Mouse (Mus musculus): ENCODE data around the gene Map2k3. TPM values are rescaled to one million over a fixed set of nuclear protein-coding genes. Genes with fewer than 3 reads are reported as not detected.

Gene Map2k3
- polyA plus RNA-seq, 1 experiment: 102 TPM

DNA sequence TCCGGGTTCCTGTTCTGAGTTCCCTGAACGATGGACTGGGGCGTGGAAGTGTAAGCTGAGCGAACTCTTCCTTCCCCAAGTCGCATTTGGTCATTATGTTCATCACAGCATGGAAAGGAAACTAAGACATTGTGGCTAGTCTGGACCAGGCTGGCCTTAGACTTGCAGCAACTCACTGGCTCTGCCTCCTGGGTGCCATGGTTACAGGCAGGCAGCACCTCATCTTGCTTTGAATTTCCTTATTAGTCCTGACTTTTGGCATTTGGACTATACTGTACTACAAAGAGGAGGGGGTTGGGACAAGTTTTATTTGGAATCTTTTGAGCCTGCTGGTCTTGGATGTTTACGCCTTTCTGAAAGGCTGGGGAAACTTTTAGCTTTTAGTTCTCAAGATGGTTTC, 35.1 kb downstream of the Map2k3 start:
- TF ChIP-seq TAL1 (IDR thresholded peaks at IDR 0.05; ENCODE audit: low read length) (no peak), GATA1 (IDR thresholded peaks at IDR 0.05; ENCODE audit: low read length) (no peak)
- no peak overlapping the region for H3K4me3 ChIP-seq (replicated peaks)
- no peaks in the 10 kb centered on the region for H3K4me1 ChIP-seq (ENCODE audit: control insufficient read depth)
- H3K27me3 ChIP-seq (ENCODE audit: control insufficient read depth): peaks cover 11% of the 10 kb centered on the region
- H3K9me3 ChIP-seq (ENCODE audit: control insufficient read depth, low read length): no peaks in the 10 kb centered on the region
- no peaks in the 10 kb centered on the region for H3K36me3 ChIP-seq (ENCODE audit: control insufficient read depth)

DNA sequence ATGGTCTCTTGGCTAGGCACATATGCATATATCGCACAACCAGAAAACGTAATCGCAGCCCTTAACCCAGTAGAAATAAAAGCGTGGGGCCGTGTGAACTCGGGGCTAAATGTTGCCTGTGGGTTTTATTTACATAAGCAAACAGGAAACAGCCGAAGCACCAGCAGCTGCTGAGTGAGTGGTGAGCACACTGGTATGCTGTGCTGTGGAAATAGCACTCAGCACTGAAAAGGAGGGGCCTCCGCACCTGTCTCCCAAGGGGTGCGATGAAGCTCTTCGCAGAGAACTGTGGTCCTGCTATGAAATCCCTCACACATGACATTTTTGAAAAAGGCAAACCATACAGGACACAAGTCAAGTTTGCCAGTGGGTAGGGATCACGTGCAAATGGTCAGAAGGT, 43.3 kb downstream of the Map2k3 start:
- H3K36me3 ChIP-seq (ENCODE audit: control insufficient read depth): no peaks in the 10 kb centered on the region
- H3K27me3 ChIP-seq (ENCODE audit: control insufficient read depth): no peaks in the 10 kb centered on the region
- H3K4me3 ChIP-seq (replicated peaks): no peak overlapping the region
- TF ChIP-seq TAL1 (IDR thresholded peaks at IDR 0.05; ENCODE audit: low read length): no peak
- TF ChIP-seq GATA1 (IDR thresholded peaks at IDR 0.05; ENCODE audit: low read length): no peak
- H3K9me3 ChIP-seq (ENCODE audit: control insufficient read depth, low read length): no peaks in the 10 kb centered on the region
- H3K4me1 ChIP-seq (ENCODE audit: control insufficient read depth): peaks cover 2% of the 10 kb centered on the region; the same call in 1 of the 2 replicates

DNA sequence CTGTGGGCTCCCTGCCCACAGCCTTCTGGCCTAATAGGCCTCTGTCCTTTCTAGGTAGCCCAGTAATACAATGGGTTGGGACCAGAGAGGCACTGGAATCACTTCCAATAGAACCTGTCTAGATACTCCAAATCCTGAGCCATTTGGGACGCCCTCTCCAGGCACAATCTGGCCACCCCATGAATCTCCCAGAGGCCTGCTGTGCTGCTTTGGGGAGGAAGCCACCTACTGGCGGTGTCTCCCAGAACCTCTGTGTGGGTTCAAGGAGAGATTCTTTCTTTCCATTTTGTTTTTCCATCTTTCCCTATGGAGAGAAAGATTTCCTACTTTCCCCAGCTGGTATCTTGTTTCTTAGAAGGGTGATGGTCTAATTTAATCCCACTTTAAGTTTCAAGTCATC, 44.4 kb downstream of the Map2k3 start:
- H3K27me3 ChIP-seq (ENCODE audit: control insufficient read depth): no peaks in the 10 kb centered on the region
- no peaks in the 10 kb centered on the region for H3K36me3 ChIP-seq (ENCODE audit: control insufficient read depth)
- peaks cover 2% of the 10 kb centered on the region; the same call in 1 of the 2 replicates for H3K4me1 ChIP-seq (ENCODE audit: control insufficient read depth)
- H3K4me3 ChIP-seq (replicated peaks): no peak overlapping the region
- H3K9me3 ChIP-seq (ENCODE audit: control insufficient read depth, low read length): no peaks in the 10 kb centered on the region
- no peak for TF ChIP-seq TAL1 (IDR thresholded peaks at IDR 0.05; ENCODE audit: low read length)
- no peak for TF ChIP-seq GATA1 (IDR thresholded peaks at IDR 0.05; ENCODE audit: low read length)

DNA sequence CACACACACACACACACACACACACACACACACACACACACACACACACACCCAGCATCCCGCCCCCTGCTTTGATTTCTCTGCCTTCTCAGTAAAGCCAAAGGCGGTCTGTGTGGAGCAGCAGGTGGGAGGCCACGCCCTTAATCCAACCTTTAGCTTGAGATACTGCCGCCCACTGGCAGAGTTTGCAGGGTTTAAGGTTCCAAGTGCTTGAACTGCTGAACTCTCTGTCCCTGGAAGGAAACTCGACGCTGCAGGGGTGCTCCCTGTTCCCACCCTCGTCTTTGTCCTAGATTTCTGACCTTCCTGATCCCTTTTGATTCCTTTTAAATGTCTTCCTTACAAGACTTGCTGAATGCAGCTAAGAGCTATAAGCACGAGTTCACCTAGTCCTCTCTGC, 44.9 kb downstream of the Map2k3 start:
- no peaks in the 10 kb centered on the region for H3K9me3 ChIP-seq (ENCODE audit: control insufficient read depth, low read length)
- H3K36me3 ChIP-seq (ENCODE audit: control insufficient read depth): no peaks in the 10 kb centered on the region
- TF ChIP-seq GATA1 (IDR thresholded peaks at IDR 0.05; ENCODE audit: low read length): no peak
- TF ChIP-seq TAL1 (IDR thresholded peaks at IDR 0.05; ENCODE audit: low read length): no peak
- no peaks in the 10 kb centered on the region for H3K27me3 ChIP-seq (ENCODE audit: control insufficient read depth)
- H3K4me3 ChIP-seq (replicated peaks): no peak overlapping the region
- peaks cover 2% of the 10 kb centered on the region; the same call in 1 of the 2 replicates for H3K4me1 ChIP-seq (ENCODE audit: control insufficient read depth)

DNA sequence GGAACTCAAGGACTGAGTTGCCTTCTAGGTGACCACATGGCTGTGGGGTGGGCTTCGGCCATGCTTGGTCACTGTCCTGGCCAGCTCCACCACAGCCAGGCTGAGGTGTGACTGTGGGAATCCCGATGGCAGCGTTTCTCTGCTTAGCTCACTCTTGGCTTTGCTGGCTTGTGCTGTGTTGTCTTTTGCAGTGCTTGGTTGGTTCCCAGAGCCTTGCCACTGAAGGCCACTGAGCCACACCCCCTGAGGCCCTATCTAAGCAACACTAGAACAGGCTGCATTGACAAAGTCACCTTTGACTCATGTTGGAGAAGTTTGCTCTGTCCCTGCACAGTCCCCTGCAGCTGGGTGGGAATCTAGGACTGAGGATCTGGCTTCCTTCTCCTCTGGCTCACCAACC, 45.3 kb downstream of the Map2k3 start:
- Histone ChIP-seq H3K36me3 (ENCODE audit: control insufficient read depth) (no peaks in the 10 kb centered on the region), H3K4me3 (replicated peaks) (no peak overlapping the region), H3K27me3 (ENCODE audit: control insufficient read depth) (no peaks in the 10 kb centered on the region), H3K9me3 (ENCODE audit: control insufficient read depth, low read length) (no peaks in the 10 kb centered on the region), H3K4me1 (ENCODE audit: control insufficient read depth) (peaks cover 2% of the 10 kb centered on the region; the same call in 1 of the 2 replicates)
- TF ChIP-seq GATA1 (IDR thresholded peaks at IDR 0.05; ENCODE audit: low read length): no peak

DNA sequence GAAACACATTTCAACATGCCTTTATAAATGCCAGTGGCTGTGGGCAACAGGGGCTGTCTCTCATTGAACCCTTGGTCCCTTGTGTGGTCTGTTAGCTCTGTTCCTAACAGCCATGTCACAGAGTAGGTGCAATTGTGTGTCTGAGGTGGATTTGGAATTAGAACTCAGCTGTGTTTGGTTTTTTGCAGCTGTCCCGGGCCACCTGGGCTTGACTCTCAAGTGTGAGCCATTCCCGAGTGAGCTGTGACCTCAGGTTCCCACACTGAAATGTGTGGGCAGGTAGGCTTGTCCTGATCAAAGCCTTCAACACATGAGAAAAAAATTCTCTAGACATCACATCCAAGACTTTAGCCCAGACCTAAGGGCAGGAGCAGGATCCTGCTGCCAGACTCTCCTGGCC, 46.8 kb downstream of the Map2k3 start:
- no peak overlapping the region for H3K4me3 ChIP-seq (replicated peaks)
- no peaks in the 10 kb centered on the region for H3K36me3 ChIP-seq (ENCODE audit: control insufficient read depth)
- no peak for TF ChIP-seq GATA1 (IDR thresholded peaks at IDR 0.05; ENCODE audit: low read length)
- no peak for TF ChIP-seq TAL1 (IDR thresholded peaks at IDR 0.05; ENCODE audit: low read length)
- no peaks in the 10 kb centered on the region for H3K27me3 ChIP-seq (ENCODE audit: control insufficient read depth)
- H3K4me1 ChIP-seq (ENCODE audit: control insufficient read depth): peaks cover 2% of the 10 kb centered on the region; the same call in 1 of the 2 replicates
- H3K9me3 ChIP-seq (ENCODE audit: control insufficient read depth, low read length): no peaks in the 10 kb centered on the region

DNA sequence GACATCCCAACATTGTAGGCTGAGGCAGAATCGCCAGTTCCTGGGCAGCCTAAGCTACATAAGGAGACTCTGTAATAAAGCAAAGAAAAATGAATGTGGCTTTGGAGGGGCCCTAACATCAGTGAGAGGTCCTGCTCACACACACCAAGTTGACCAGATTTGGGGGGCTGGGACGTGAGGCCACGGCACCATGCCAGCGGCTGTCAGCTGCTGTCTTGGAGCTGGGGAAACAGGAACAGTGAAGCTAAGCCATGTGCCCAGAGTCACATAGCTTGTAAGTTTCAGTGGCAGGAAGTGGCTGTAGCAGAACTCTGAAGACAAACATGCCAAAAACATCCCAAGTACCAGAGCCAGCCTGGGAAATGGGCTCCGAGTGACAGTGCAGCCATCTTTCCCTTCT, 48.0 kb downstream of the Map2k3 start:
- Histone ChIP-seq H3K4me3 (replicated peaks) (no peak overlapping the region), H3K36me3 (ENCODE audit: control insufficient read depth) (no peaks in the 10 kb centered on the region), H3K9me3 (ENCODE audit: control insufficient read depth, low read length) (no peaks in the 10 kb centered on the region), H3K27me3 (ENCODE audit: control insufficient read depth) (no peaks in the 10 kb centered on the region), H3K4me1 (ENCODE audit: control insufficient read depth) (peaks cover 2% of the 10 kb centered on the region; the same call in 1 of the 2 replicates)
- no peak for TF ChIP-seq GATA1 (IDR thresholded peaks at IDR 0.05; ENCODE audit: low read length)
- no peak for TF ChIP-seq TAL1 (IDR thresholded peaks at IDR 0.05; ENCODE audit: low read length)

DNA sequence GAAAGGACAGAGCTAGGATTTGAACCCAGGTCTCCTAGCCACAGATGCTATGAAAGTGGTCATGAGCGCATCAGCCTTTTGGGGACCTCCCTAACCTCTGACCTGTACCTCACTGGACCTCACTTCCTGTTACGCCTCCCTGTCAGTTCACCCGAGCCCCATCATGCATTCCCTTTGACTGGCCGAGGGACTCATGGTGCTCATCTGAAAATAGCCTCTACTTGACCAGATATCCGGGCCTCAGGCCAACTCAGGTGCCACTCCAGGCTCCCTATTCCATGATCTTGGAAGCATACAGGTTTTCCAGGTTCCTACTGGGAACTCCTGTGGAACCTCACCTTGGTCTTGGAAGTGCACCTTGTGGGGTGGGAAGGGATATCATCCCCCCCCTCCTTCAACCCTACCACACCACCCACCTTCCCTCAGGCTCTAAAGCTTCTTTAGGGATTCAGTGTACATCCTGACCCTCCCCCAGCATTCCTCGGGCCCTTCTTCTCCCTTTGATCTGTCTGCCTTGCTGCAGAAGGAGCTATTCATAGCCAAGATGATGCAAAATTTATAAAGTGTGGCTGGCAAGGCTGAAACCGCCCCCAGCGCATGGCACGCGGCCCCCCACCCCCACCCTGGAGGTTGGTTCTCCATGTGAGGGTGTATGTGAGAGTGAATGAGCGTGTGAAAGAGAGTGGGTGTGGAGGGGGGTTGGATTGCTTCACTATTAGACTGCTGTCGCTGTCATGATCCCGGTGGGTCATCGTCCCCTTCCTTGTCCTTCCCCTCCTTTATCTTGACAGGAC, 50.1 kb downstream of the Map2k3 start:
- H3K9me3 ChIP-seq (ENCODE audit: control insufficient read depth, low read length): no peaks in the 10 kb centered on the region
- H3K27me3 ChIP-seq (ENCODE audit: control insufficient read depth): peaks cover 3% of the 10 kb centered on the region; the same call in 1 of the 2 replicates
- H3K4me3 ChIP-seq (replicated peaks): no peak overlapping the region
- peaks cover 2% of the 10 kb centered on the region; the same call in 1 of the 2 replicates for H3K4me1 ChIP-seq (ENCODE audit: control insufficient read depth)
- H3K36me3 ChIP-seq (ENCODE audit: control insufficient read depth): no peaks in the 10 kb centered on the region
- TF ChIP-seq GATA1 (IDR thresholded peaks at IDR 0.05; ENCODE audit: low read length) (no peak), TAL1 (IDR thresholded peaks at IDR 0.05; ENCODE audit: low read length) (no peak)

DNA sequence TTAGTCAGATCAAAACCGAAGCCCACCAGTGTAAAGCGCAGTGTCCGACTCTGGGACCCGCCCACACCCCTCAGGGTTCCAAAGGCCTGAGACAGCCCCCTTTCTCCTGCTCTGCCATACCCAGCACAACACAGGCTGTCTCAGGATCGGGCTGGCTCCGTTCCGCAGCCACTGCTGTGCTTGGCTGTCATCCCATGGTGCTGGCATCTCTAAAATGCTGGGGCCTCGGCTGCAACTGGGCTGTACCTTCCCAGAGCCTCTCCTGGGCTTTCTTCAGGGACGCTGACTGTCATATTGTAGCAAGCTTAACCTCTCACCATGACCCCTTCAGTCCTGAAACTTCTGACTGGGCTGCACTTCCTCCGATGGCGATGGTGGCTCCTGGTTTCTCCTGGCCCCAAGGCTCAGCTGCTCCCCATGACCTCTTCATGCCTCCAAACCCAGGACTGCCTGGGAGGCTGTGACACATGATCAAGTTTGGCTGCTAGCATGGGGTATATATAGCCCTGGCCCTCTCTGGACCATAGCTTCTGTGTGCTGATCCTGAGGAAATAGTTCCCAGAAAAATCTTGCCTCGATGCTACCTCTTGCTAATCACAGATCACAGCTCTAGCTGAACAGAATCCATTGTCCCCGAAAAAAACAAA, 53.2 kb downstream of the Map2k3 start:
- TF ChIP-seq GATA1 (IDR thresholded peaks at IDR 0.05; ENCODE audit: low read length) (no peak), TAL1 (IDR thresholded peaks at IDR 0.05; ENCODE audit: low read length) (no peak)
- no peaks in the 10 kb centered on the region for H3K4me1 ChIP-seq (ENCODE audit: control insufficient read depth)
- no peaks in the 10 kb centered on the region for H3K36me3 ChIP-seq (ENCODE audit: control insufficient read depth)
- peaks cover 3% of the 10 kb centered on the region; the same call in 1 of the 2 replicates for H3K27me3 ChIP-seq (ENCODE audit: control insufficient read depth)
- H3K4me3 ChIP-seq (replicated peaks): no peak overlapping the region
- peaks cover 2% of the 10 kb centered on the region for H3K9me3 ChIP-seq (ENCODE audit: control insufficient read depth, low read length)

Data from erythroblast, embryonic 14.5 days (primary cell).